Mouse (Mus musculus) heart, embryonic 11.5 days (tissue): Measurements from ENCODE around the gene Zfpm1. TPM values are rescaled to one million over a fixed set of nuclear protein-coding genes. Genes with fewer than 3 reads are reported as not detected.

Experiments used
- ATAC-seq: fragments of 200-750 bp; cut with Nextera tagmentation; replicated peaks from 2 replicates; pipeline ENCODE4 v1.8.0; 2017; ENCODE audit warnings: moderate library complexity; ENCODE audit not compliant: insufficient number of reproducible peaks, low FRiP score, low TSS enrichment
- H3K27ac ChIP-seq: fragments of 300-500 bp; sonication (generic); 2 replicates; pipeline ENCODE4 v1.5.1; 2014; ENCODE audit warnings: mild to moderate bottlenecking, low read depth, low read length
- H3K27me3 ChIP-seq: fragments of 300-500 bp; sonication (generic); 2 replicates; pipeline ENCODE4 v1.6.1; 2014; ENCODE audit warnings: mild to moderate bottlenecking, low read length, mixed read lengths; ENCODE audit not compliant: control insufficient read depth, insufficient read depth
- H3K36me3 ChIP-seq: fragments of 300-500 bp; sonication (generic); 2 replicates; pipeline ENCODE4 v1.6.1; 2014; ENCODE audit warnings: mild to moderate bottlenecking, low read length, moderate library complexity, mixed read lengths; ENCODE audit not compliant: control insufficient read depth, insufficient read depth
- H3K4me1 ChIP-seq: fragments of 300-500 bp; sonication (generic); 2 replicates; pipeline ENCODE4 v1.6.1; 2014; ENCODE audit warnings: low read length; ENCODE audit not compliant: control insufficient read depth, insufficient read depth
- H3K4me2 ChIP-seq: fragments of 300-500 bp; sonication (generic); 2 replicates; pipeline ENCODE4 v1.6.1; 2014; ENCODE audit warnings: mild to moderate bottlenecking, moderate library complexity
- H3K4me3 ChIP-seq: fragments of 300-500 bp; sonication (generic); 2 replicates; pipeline ENCODE4 v1.5.1; 2014; ENCODE audit warnings: low read depth, low read length
- H3K9ac ChIP-seq: fragments of 300-500 bp; sonication (generic); 2 replicates; pipeline ENCODE4 v1.6.1; 2014; ENCODE audit warnings: mild to moderate bottlenecking, low read depth, low read length, moderate library complexity
- H3K9me3 ChIP-seq: fragments of 300-500 bp; sonication (generic); replicated peaks from 2 replicates; pipeline ENCODE4 v1.6.1; 2016; ENCODE audit warnings: low read length; ENCODE audit not compliant: control insufficient read depth
- WGBS: fragments of 180-500 bp; shearing (Covaris S2); extraction: QIAGEN DNeasy Blood & Tissue Kit; methylation state at CpG from one replicate; pipeline ENCODE4 v1.1.7; 2014; ENCODE audit not compliant: insufficient replicate concordance; 5-methylcytosine and 5-hydroxymethylcytosine counted together
- polyA plus RNA-seq: library from polyadenylated mRNA; unstranded; fragments of >200 nt; fragmentation: Nextera tagmentation; extraction: Ambion mirVana; gene quantifications from 2 replicates; pipeline ENCODE4 v1.2.1, GENCODE M21; 2014

Gene Zfpm1
- polyA plus RNA-seq, 1 experiment from 2014 or later, result 7.9 TPM

DNA sequence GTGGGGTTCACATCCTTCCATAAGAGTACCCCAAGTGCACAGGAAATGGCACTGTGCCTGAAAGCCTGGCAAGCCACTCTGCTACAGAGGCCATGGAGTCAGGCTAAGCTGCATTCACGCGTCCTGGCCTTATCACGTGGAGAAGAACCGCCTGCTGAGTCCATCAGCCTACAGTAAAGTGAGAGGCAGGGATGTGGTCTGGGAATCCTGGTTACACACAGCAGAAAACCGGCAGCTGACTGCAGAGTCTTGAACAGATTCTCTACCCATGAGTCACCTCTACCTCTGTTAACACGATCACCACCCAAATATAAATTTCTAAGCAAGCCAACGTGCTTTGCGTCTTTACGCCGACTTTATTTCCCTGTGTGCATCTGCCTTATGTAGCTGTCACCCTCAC is 86.6 kb downstream of the Zfpm1 start:
- H3K27me3 ChIP-seq, result no peaks in the 10 kb centered on the region
- no peaks in the 10 kb centered on the region for H3K9me3 ChIP-seq
- H3K4me2 ChIP-seq, result no peak overlapping the region
- H3K9ac ChIP-seq, result no peak overlapping the region
- H3K4me3 ChIP-seq, result no peak overlapping the region
- H3K4me1 ChIP-seq, result peaks cover 8% of the 10 kb centered on the region; the same call in 1 of the 2 replicates
- 48% methylated on average over 10 of the region's 10 CpGs for WGBS
- H3K27ac ChIP-seq, result no peak overlapping the region
- ATAC-seq, result no peak
- no peaks in the 10 kb centered on the region for H3K36me3 ChIP-seq

GRCm38 (mm10) chr8:122369665-122370064 is 87.7 kb downstream of the Zfpm1 start:
- Histone ChIP-seq H3K4me2 (no peak overlapping the region), H3K36me3 (no peaks in the 10 kb centered on the region), H3K27me3 (no peaks in the 10 kb centered on the region), H3K4me1 (peaks cover 8% of the 10 kb centered on the region; the same call in 1 of the 2 replicates), H3K9me3 (no peaks in the 10 kb centered on the region), H3K9ac (peak overlapping the region; percentile 5; the same call in 1 of the 2 replicates), H3K4me3 (no peak overlapping the region), H3K27ac (no peak overlapping the region)
- peak; percentile 44; the same call in 1 of the 2 replicates for ATAC-seq
- 10% methylated on average over 9 of the region's 9 CpGs for WGBS

GRCm38 (mm10) chr8:122371706-122372105 is 89.8 kb downstream of the Zfpm1 start:
- no peak for ATAC-seq
- no peak overlapping the region for H3K4me2 ChIP-seq
- H3K27ac ChIP-seq, result no peak overlapping the region
- no peaks in the 10 kb centered on the region for H3K27me3 ChIP-seq
- no peaks in the 10 kb centered on the region for H3K9me3 ChIP-seq
- 67% methylated on average over 6 of the region's 6 CpGs for WGBS
- H3K9ac ChIP-seq, result no peak overlapping the region
- peaks cover 11% of the 10 kb centered on the region; the same call in 1 of the 2 replicates for H3K4me1 ChIP-seq
- H3K4me3 ChIP-seq, result no peak overlapping the region
- H3K36me3 ChIP-seq, result no peaks in the 10 kb centered on the region

GRCm38 (mm10) chr8:122375320-122375719 is 93.4 kb downstream of the Zfpm1 start:
- no peak overlapping the region for H3K27ac ChIP-seq
- 0 out of 2 replicates have a peak overlapping the region, but pooled peaks have one; percentile 94 for H3K9ac ChIP-seq
- H3K27me3 ChIP-seq, result no peaks in the 10 kb centered on the region
- H3K9me3 ChIP-seq, result no peaks in the 10 kb centered on the region
- peaks cover 13% of the 10 kb centered on the region for H3K4me1 ChIP-seq
- no peaks in the 10 kb centered on the region; the same call in 1 of the 2 replicates for H3K36me3 ChIP-seq
- peak overlapping the region; percentile 72 for H3K4me2 ChIP-seq
- no peak for ATAC-seq
- 95% methylated on average over 7 of the region's 7 CpGs for WGBS
- no peak overlapping the region; the same call in 1 of the 2 replicates for H3K4me3 ChIP-seq

GRCm38 (mm10) chr8:122375751-122376364 is 93.9 kb downstream of the Zfpm1 start:
- Histone ChIP-seq H3K4me1 (peaks cover 13% of the 10 kb centered on the region), H3K27ac (no peak overlapping the region), H3K27me3 (no peaks in the 10 kb centered on the region), H3K9ac (peak overlapping the region; percentile 94; the same call in 1 of the 2 replicates), H3K36me3 (peaks cover 1% of the 10 kb centered on the region; the same call in 1 of the 2 replicates), H3K4me2 (peak overlapping the region; percentile 72), H3K4me3 (peak overlapping the region; percentile 90), H3K9me3 (no peaks in the 10 kb centered on the region)
- 24% methylated on average over 13 of the region's 13 CpGs for WGBS
- 0 out of 2 replicates have a peak, but pooled peaks have one; percentile 2 for ATAC-seq

DNA sequence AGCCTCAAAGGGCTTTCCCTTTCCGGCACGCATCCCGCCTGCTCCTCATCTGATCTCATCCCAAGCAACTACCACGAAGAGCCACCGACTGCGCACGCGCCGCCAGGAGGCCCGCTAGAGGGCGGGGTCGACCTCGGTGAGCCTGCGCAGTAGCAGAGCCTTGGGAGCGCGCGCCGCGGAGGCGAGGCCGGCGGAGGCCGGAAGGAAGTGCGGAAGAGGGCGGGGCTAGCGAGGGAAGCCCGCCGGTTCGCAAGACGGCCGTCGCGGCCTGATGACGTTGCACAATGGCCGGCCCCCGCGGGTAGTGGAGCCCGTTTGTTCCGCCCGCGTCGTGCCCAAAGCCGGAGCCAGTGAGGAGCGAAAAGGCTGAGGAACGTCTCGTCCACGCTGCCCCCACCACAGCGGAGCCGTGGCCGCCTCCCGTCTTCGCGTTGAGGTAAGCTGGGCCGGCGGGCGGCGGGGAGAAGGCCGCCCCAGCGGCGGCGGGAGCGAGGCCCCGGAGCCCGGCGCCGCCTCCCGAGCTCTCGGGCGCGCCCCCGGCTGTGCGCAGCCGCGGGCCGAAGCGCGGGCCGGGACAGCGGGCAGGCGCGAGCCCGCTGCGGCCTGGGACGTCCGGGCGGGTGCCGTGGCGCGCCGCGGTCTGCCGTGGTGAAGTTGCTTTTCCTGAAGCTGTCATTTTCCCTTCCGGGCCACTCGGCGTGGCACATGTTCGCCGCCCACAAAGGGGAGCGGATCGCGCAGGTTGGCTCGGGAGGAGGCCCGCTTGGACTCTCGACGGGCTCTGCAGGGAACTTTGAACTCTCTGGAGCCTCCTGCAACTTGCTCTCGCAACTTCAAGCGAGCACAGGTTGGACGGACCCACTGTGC is 94.7 kb downstream of the Zfpm1 start, which contains the start of gene Zc3h18:
Zc3h18 (plus strand) TSS at position 245 of the 867 bp plus-strand sequence.
- no peaks in the 10 kb centered on the region for H3K27me3 ChIP-seq
- ATAC-seq, result peak; percentile 88
- WGBS, result under 1% methylated on average over 94 of the region's 107 CpGs
- peak within 1 kb of the TSS; percentile 94 for H3K9ac ChIP-seq
- H3K36me3 ChIP-seq, result peaks cover 3% of the 10 kb centered on the region; the same call in 1 of the 2 replicates
- H3K4me3 ChIP-seq, result peak within 1 kb of the TSS; percentile 90
- no peaks in the 10 kb centered on the region for H3K9me3 ChIP-seq
- peaks cover 13% of the 10 kb centered on the region for H3K4me1 ChIP-seq
- peak within 1 kb of the TSS; percentile 88 for H3K4me2 ChIP-seq
- peak within 1 kb of the TSS; percentile 96 for H3K27ac ChIP-seq

GRCm38 (mm10) chr8:122383039-122383438 is 101.1 kb downstream of the Zfpm1 start:
- 81% methylated on average over 4 of the region's 4 CpGs for WGBS
- peaks cover under 1% of the 10 kb centered on the region; the same call in 1 of the 2 replicates for H3K4me1 ChIP-seq
- H3K27ac ChIP-seq, result no peak overlapping the region
- H3K27me3 ChIP-seq, result no peaks in the 10 kb centered on the region
- ATAC-seq, result no peak
- no peaks in the 10 kb centered on the region for H3K9me3 ChIP-seq
- H3K36me3 ChIP-seq, result peaks cover 38% of the 10 kb centered on the region
- H3K4me3 ChIP-seq, result no peak overlapping the region
- no peak overlapping the region for H3K9ac ChIP-seq
- no peak overlapping the region for H3K4me2 ChIP-seq
